Mouse (Mus musculus) liver, postnatal 0 days (tissue): ENCODE measurements around the gene Hemgn.

Experiments
- CTCF ChIP-seq: sonication (generic); IDR thresholded peaks from 2 replicates; pipeline ENCODE4 v1.5.1; 2016; ENCODE audit warnings: antibody characterized with exemption, low read depth
- EP300 ChIP-seq: IDR thresholded peaks from 2 replicates; pipeline ENCODE4 v1.6.1; 2016; ENCODE audit warnings: antibody characterized with exemption, low read depth, mild to moderate bottlenecking

GRCm38 (mm10) chr4:46422625-46423024 lies 9.3 kb upstream of the Hemgn start:
- TF ChIP-seq CTCF (no peak), EP300 (no peak)
